Mouse (Mus musculus): Measurements from ENCODE around the gene Itga1.

Gene Itga1

GRCm38 (mm10) chr13:115050660-115051559 lies 50.9 kb downstream of the Itga1 start:
- DNase-seq = no peak

- DNase-seq = no peak
These were observed 59.1 kb downstream of the Itga1 start for GRCm38 (mm10) chr13:115042652-115043051.

- no peak for DNase-seq
These were observed 64.5 kb downstream of the Itga1 start for GRCm38 (mm10) chr13:115037304-115037703.

- DNase-seq = no peak
These were observed 66.4 kb downstream of the Itga1 start for GRCm38 (mm10) chr13:115035387-115035786.

- DNase-seq = no peak
These were observed 68.6 kb downstream of the Itga1 start for GRCm38 (mm10) chr13:115033135-115033534.

GRCm38 (mm10) chr13:115031177-115032000 lies 70.4 kb downstream of the Itga1 start:
- no peak for DNase-seq

GRCm38 (mm10) chr13:115025394-115025793 lies 76.4 kb downstream of the Itga1 start:
- DNase-seq = no peak

- no peak for DNase-seq
These were observed 79.5 kb downstream of the Itga1 start for GRCm38 (mm10) chr13:115022117-115022787.

- no peak for DNase-seq
These were observed 80.4 kb downstream of the Itga1 start for GRCm38 (mm10) chr13:115021411-115021810.

GRCm38 (mm10) chr13:115020727-115021126 lies 81.0 kb downstream of the Itga1 start:
- peak in 1 of 2 experiments; percentile 7 for DNase-seq

GRCm38 (mm10) chr13:115017545-115017944 lies 84.2 kb downstream of the Itga1 start:
- DNase-seq = no peak

GRCm38 (mm10) chr13:115011547-115011946 lies 90.2 kb downstream of the Itga1 start:
- no peak for DNase-seq

- no peak for DNase-seq
These were observed 95.4 kb downstream of the Itga1 start for GRCm38 (mm10) chr13:115006213-115006835.

GRCm38 (mm10) chr13:115005342-115005741 lies 96.4 kb downstream of the Itga1 start:
- DNase-seq = no peak

- no peak for DNase-seq
These were observed 98.2 kb downstream of the Itga1 start for GRCm38 (mm10) chr13:115003444-115004053.

GRCm38 (mm10) chr13:115002837-115003236 lies 98.9 kb downstream of the Itga1 start:
- no peak for DNase-seq

- DNase-seq = no peak
These were observed 99.6 kb downstream of the Itga1 start for GRCm38 (mm10) chr13:115002155-115002554.

- peak; percentile 30 to 31 for DNase-seq
These were observed 102.2 kb downstream of the Itga1 start for GRCm38 (mm10) chr13:114999582-114999981.

GRCm38 (mm10) chr13:114998100-114998499 lies 103.7 kb downstream of the Itga1 start:
- DNase-seq = peak; percentile 8 to 22

- DNase-seq = no peak
These were observed 109.3 kb downstream of the Itga1 start for GRCm38 (mm10) chr13:114992260-114993014.

GRCm38 (mm10) chr13:114987668-114988067 lies 114.1 kb downstream of the Itga1 start:
- DNase-seq = no peak
